Mouse (Mus musculus): ENCODE measurements around the gene Luzp1.

DNA sequence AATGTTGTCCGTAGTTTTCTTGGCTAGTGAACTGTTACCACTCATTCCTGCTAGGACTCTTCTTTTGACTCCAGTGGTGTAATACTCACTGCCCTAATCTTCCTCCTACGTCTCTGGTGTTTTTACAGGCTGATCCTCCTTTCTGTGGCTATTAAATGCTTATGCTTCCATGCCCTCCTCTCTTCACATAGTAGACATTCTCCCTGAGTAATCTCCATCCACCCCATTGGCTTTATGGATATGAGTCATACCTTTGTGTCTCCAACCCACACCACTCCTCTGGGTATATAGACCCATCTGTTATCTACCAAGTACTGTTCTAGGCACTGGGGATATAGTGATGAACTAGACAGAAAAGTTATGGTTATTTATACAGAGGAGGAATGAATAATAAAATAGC is 48.6 kb downstream of the Luzp1 start:
- TF ChIP-seq CTCF (IDR thresholded peaks at IDR 0.05; ENCODE audit: extremely low read depth, insufficient read depth, insufficient read length, insufficient replicate concordance) (no peak), POLR2A (IDR thresholded peaks at IDR 0.05; ENCODE audit: low read depth, low read length) (no peak)

All from spleen, adult 2 months (tissue).